Mouse (Mus musculus): ENCODE data around the gene Drap1.

DNA sequence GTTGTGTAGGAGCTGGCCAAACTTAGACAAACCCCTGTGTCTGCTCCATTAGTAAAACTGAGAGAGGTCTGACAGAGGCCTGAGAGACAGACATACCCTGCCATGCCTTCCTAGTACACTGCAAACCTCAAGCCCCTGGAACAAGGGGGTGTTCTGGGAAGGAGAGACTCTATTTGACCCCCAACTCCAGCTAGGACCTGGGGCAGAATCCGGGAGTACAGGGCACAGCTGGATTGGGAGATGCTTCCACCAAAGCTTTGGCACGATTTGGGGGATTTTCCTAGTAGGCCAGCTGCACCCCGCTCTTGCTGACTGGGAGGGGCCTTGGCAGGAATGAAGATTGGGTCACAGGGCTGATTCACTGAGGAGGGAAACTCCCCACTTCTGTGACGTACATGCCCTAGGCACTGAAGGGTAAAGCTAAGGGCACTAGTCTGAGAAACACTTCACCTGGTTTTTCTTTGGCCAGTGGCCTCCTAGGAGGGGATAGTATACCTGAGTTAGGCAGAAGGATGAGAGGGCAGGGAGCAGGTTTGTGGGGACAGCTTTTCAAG, 7.2 kb upstream of the Drap1 start:
- no peak for TF ChIP-seq TBP (IDR thresholded peaks at IDR 0.05; ENCODE audit: low read depth, low read length)
- TF ChIP-seq MAFK (IDR thresholded peaks at IDR 0.05; ENCODE audit: borderline replicate concordance, low read depth, low read length) = no peak
- no peak for TF ChIP-seq CHD2 (IDR thresholded peaks at IDR 0.05; ENCODE audit: low read length)
- no peak for TF ChIP-seq CTCF (IDR thresholded peaks at IDR 0.05 in 2 of 3, conservative IDR thresholded peaks at IDR 0.05 in 1 of 3; ENCODE audit: control insufficient read depth in 1 of 3, insufficient read depth in 1 of 3, low read depth in 2 of 3, low read length in 3 of 3, poor library complexity in 1 of 3, severe bottlenecking in 1 of 3)
